Mouse (Mus musculus): ENCODE measurements around the gene Ifnz. TPM values are rescaled to one million over a fixed set of nuclear protein-coding genes. Genes with fewer than 3 reads are reported as not detected.
"Not testable (repeated sequence)": the region's sequence is repeated elsewhere in the genome, so short reads cannot be mapped to it uniquely, and the experiment has no call there.

Ifnz gene
- polyA plus RNA-seq (2015; fragmentation: Nextera tagmentation; extraction: Ambion mirVana) = 0.58 TPM in 1 of 2 replicates, not detected in the other

- WGBS = 16% methylated on average over 3 of the region's 7 CpGs
- H3K27me3 ChIP-seq (ENCODE audit: insufficient read depth, low read length); H3K36me3 ChIP-seq (ENCODE audit: insufficient read depth, low read length); H3K9ac ChIP-seq (replicated peaks; ENCODE audit: low read length); H3K4me1 ChIP-seq (ENCODE audit: insufficient read depth, low read length); ATAC-seq (ENCODE audit: low FRiP score, low TSS enrichment); H3K9me3 ChIP-seq (ENCODE audit: low read length): not testable (repeated sequence)
- Histone ChIP-seq H3K27ac (ENCODE audit: low read length) (0 out of 2 replicates have a peak within 1 kb of the TSS, but pooled peaks have one; percentile 56), H3K4me2 (replicated peaks; ENCODE audit: low read depth, low read length) (peak within 1 kb of the TSS; percentile 42), H3K4me3 (ENCODE audit: low read length) (peak within 1 kb of the TSS; percentile 22; the same call in 1 of the 2 replicates)
Measured at GRCm38 (mm10) chr4:88781831-88782230, at the start of gene Ifnz. Ifnz (plus strand) TSS chr4:88782131.

DNA sequence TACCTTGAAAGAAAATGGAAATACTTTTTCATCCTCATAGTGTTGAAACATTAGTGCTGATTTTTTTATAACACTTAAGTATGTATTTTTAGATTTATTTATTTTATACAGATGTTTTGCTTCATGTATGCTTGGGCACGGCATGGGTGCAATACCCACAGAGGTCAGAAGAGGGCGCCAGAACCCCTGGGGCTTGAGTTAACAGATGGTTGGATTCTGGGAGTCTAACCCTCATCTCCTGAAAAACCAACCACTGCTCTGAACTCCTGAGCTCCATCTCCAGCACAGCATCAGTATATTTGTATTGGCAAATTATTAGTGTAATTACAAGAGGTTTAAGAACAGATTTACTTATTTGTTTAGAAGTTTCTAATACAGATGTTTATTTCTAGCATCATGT, 43.5 kb upstream of the Ifnz start:
- Histone ChIP-seq H3K4me2 (replicated peaks; ENCODE audit: low read depth, low read length) (no peak overlapping the region), H3K27me3 (ENCODE audit: insufficient read depth, low read length) (no peaks in the 10 kb centered on the region), H3K4me1 (ENCODE audit: insufficient read depth, low read length) (no peaks in the 10 kb centered on the region), H3K9me3 (ENCODE audit: low read length) (no peaks in the 10 kb centered on the region), H3K9ac (replicated peaks; ENCODE audit: low read length) (no peak overlapping the region), H3K36me3 (ENCODE audit: insufficient read depth, low read length) (no peaks in the 10 kb centered on the region), H3K27ac (ENCODE audit: low read length) (no peak overlapping the region), H3K4me3 (ENCODE audit: low read length) (no peak overlapping the region)
- WGBS = 5% methylated on average over 2 of the region's 2 CpGs
- no peak for ATAC-seq (ENCODE audit: low FRiP score, low TSS enrichment)

- WGBS = 87% methylated on average over 6 of the region's 6 CpGs
- no peak overlapping the region for H3K4me2 ChIP-seq (replicated peaks; ENCODE audit: low read depth, low read length)
- no peaks in the 10 kb centered on the region for H3K4me1 ChIP-seq (ENCODE audit: insufficient read depth, low read length)
- no peaks in the 10 kb centered on the region for H3K27me3 ChIP-seq (ENCODE audit: insufficient read depth, low read length)
- H3K27ac ChIP-seq (ENCODE audit: low read length) = no peak overlapping the region
- no peaks in the 10 kb centered on the region for H3K36me3 ChIP-seq (ENCODE audit: insufficient read depth, low read length)
- ATAC-seq (ENCODE audit: low FRiP score, low TSS enrichment) = no peak
- H3K4me3 ChIP-seq (ENCODE audit: low read length) = no peak overlapping the region
- H3K9me3 ChIP-seq (ENCODE audit: low read length) = no peaks in the 10 kb centered on the region
- H3K9ac ChIP-seq (replicated peaks; ENCODE audit: low read length) = no peak overlapping the region
Measured at GRCm38 (mm10) chr4:88739036-88739435, 42.9 kb upstream of the Ifnz start.

DNA sequence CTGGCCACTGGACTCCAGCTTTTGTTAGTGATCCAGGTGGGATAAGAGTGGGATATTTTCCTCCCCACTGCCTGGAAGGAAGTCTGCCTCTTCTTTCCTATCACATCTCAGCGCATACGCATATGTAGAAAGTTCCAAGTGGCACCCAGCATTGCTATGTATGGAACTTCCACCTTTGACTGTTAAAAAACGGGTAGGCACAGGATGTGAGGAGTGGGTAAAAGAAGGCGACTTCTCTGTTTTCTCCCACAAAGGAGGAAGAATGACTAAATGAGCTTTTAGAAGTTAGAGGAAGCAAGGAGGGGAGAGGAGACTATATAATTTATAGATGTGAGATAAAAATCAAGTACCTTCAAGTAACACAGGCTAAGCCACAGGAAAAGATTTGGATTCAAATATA, 40.5 kb upstream of the Ifnz start:
- Histone ChIP-seq H3K9ac (replicated peaks; ENCODE audit: low read length) (no peak overlapping the region), H3K27ac (ENCODE audit: low read length) (no peak overlapping the region), H3K27me3 (ENCODE audit: insufficient read depth, low read length) (no peaks in the 10 kb centered on the region), H3K4me1 (ENCODE audit: insufficient read depth, low read length) (no peaks in the 10 kb centered on the region), H3K36me3 (ENCODE audit: insufficient read depth, low read length) (no peaks in the 10 kb centered on the region), H3K9me3 (ENCODE audit: low read length) (no peaks in the 10 kb centered on the region), H3K4me2 (replicated peaks; ENCODE audit: low read depth, low read length) (no peak overlapping the region), H3K4me3 (ENCODE audit: low read length) (no peak overlapping the region)
- no peak for ATAC-seq (ENCODE audit: low FRiP score, low TSS enrichment)
- WGBS = 80% methylated on average over 4 of the region's 4 CpGs

- ATAC-seq (ENCODE audit: low FRiP score, low TSS enrichment) = no peak
- Histone ChIP-seq H3K4me1 (ENCODE audit: insufficient read depth, low read length) (no peaks in the 10 kb centered on the region), H3K36me3 (ENCODE audit: insufficient read depth, low read length) (no peaks in the 10 kb centered on the region), H3K9me3 (ENCODE audit: low read length) (no peaks in the 10 kb centered on the region), H3K4me2 (replicated peaks; ENCODE audit: low read depth, low read length) (no peak overlapping the region), H3K9ac (replicated peaks; ENCODE audit: low read length) (no peak overlapping the region), H3K27ac (ENCODE audit: low read length) (no peak overlapping the region), H3K27me3 (ENCODE audit: insufficient read depth, low read length) (no peaks in the 10 kb centered on the region), H3K4me3 (ENCODE audit: low read length) (no peak overlapping the region)
- WGBS = 76% methylated on average over 7 of the region's 7 CpGs
Measured at GRCm38 (mm10) chr4:88742771-88743371, 39.1 kb upstream of the Ifnz start.

DNA sequence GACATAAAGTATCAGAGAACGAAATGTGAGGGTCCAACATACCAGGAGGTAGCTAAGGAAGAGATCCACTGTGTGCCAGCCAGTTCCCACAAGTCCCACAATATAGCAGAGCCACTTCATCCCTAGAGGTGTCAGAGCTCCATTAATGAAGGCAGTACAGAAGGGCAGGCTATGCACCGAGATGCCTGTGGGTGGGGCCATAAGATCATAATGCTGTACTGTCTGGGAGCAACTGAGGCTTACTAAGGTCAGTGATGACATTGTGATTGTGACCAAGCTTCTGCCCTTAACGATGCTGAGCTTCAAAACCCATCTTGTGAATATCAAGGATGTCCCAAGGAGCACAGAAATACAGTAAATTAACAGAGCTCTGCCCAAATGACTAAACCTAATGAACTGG, 37.7 kb upstream of the Ifnz start:
- no peaks in the 10 kb centered on the region for H3K36me3 ChIP-seq (ENCODE audit: insufficient read depth, low read length)
- no peak for ATAC-seq (ENCODE audit: low FRiP score, low TSS enrichment)
- no peak overlapping the region for H3K4me2 ChIP-seq (replicated peaks; ENCODE audit: low read depth, low read length)
- H3K9me3 ChIP-seq (ENCODE audit: low read length) = no peaks in the 10 kb centered on the region
- H3K9ac ChIP-seq (replicated peaks; ENCODE audit: low read length) = no peak overlapping the region
- no peaks in the 10 kb centered on the region for H3K27me3 ChIP-seq (ENCODE audit: insufficient read depth, low read length)
- WGBS = 58% methylated on average over 3 of the region's 3 CpGs
- no peak overlapping the region for H3K4me3 ChIP-seq (ENCODE audit: low read length)
- no peak overlapping the region for H3K27ac ChIP-seq (ENCODE audit: low read length)
- no peaks in the 10 kb centered on the region for H3K4me1 ChIP-seq (ENCODE audit: insufficient read depth, low read length)

- H3K36me3 ChIP-seq (ENCODE audit: insufficient read depth, low read length) = no peaks in the 10 kb centered on the region
- 50% methylated on average over 6 of the region's 6 CpGs for WGBS
- no peak overlapping the region for H3K4me3 ChIP-seq (ENCODE audit: low read length)
- no peak overlapping the region for H3K27ac ChIP-seq (ENCODE audit: low read length)
- no peaks in the 10 kb centered on the region for H3K4me1 ChIP-seq (ENCODE audit: insufficient read depth, low read length)
- no peak for ATAC-seq (ENCODE audit: low FRiP score, low TSS enrichment)
- no peak overlapping the region for H3K9ac ChIP-seq (replicated peaks; ENCODE audit: low read length)
- no peak overlapping the region for H3K4me2 ChIP-seq (replicated peaks; ENCODE audit: low read depth, low read length)
- no peaks in the 10 kb centered on the region for H3K27me3 ChIP-seq (ENCODE audit: insufficient read depth, low read length)
- H3K9me3 ChIP-seq (ENCODE audit: low read length) = no peaks in the 10 kb centered on the region
Measured at GRCm38 (mm10) chr4:88749926-88750325, 32.0 kb upstream of the Ifnz start.

- not testable (repeated sequence) for ATAC-seq (ENCODE audit: low FRiP score, low TSS enrichment); H3K9ac ChIP-seq (replicated peaks; ENCODE audit: low read length); H3K27ac ChIP-seq (ENCODE audit: low read length); H3K4me2 ChIP-seq (replicated peaks; ENCODE audit: low read depth, low read length); H3K36me3 ChIP-seq (ENCODE audit: insufficient read depth, low read length); H3K4me3 ChIP-seq (ENCODE audit: low read length); H3K4me1 ChIP-seq (ENCODE audit: insufficient read depth, low read length); H3K27me3 ChIP-seq (ENCODE audit: insufficient read depth, low read length); H3K9me3 ChIP-seq (ENCODE audit: low read length)
- WGBS = 78% methylated on average over 15 of the region's 15 CpGs
Measured at GRCm38 (mm10) chr4:88754818-88755340, 27.1 kb upstream of the Ifnz start, which contains the start of gene Gm13271. Gm13271 (plus strand) TSS chr4:88754868.

DNA sequence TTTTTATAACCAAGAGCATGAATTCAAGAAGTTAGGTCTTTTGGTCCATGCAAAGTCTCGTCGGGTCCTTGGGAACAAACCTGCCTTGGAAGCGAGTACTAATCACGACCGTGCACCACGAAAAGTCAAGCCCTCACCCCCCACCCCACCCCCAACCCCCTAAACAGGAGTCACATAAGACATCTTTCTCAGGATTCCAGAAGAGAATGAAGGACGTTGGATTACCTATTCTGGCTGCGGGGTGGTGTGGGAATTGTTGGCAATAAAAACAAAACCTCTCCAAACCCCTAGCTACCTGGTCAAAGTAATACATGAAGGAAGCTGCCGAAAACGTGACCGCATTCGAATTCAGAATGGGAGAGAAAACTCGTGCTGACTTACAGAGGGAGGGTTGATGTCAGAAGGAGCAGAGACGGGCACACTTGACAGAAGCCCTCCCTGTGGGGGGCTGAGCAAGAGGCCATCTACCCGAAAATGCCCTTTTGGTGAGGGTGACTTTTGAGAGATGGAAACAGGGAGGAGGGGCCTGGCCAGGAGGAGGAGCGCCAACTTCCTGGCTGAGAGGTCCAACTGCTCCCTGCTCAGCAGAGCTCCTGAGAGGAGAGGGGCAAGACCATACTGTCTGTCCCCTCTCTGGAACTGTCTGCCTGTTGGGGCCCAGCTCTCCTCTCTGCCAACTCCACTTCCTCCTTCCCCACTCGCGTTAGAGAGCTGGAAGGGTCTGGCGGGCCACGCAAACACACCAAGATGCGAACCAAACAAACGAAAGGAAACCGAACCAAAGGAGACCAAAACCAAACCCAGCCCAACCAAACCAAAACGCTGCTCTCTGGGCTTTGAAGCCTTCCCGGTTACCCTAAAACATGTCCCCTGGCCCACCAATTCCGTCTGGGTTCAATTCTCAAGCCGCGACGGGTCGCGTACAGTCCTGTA, 25.1 kb upstream of the Ifnz start:
- H3K9ac ChIP-seq (replicated peaks; ENCODE audit: low read length) = peak overlapping the region; percentile 76
- not testable (repeated sequence) for H3K27me3 ChIP-seq (ENCODE audit: insufficient read depth, low read length); H3K9me3 ChIP-seq (ENCODE audit: low read length); H3K36me3 ChIP-seq (ENCODE audit: insufficient read depth, low read length); H3K4me1 ChIP-seq (ENCODE audit: insufficient read depth, low read length); ATAC-seq (ENCODE audit: low FRiP score, low TSS enrichment)
- 9% methylated on average over 27 of the region's 31 CpGs for WGBS
- H3K4me2 ChIP-seq (replicated peaks; ENCODE audit: low read depth, low read length) = peak overlapping the region; percentile 77
- peak overlapping the region; percentile 97 for H3K27ac ChIP-seq (ENCODE audit: low read length)
- peak overlapping the region; percentile 57 for H3K4me3 ChIP-seq (ENCODE audit: low read length)

GRCm38 (mm10) chr4:88757628-88758031, 24.3 kb upstream of the Ifnz start:
- under 1% methylated on average over 11 of the region's 21 CpGs for WGBS
- not testable (repeated sequence) for H3K36me3 ChIP-seq (ENCODE audit: insufficient read depth, low read length); H3K9me3 ChIP-seq (ENCODE audit: low read length); H3K4me1 ChIP-seq (ENCODE audit: insufficient read depth, low read length); H3K27me3 ChIP-seq (ENCODE audit: insufficient read depth, low read length)
- Histone ChIP-seq H3K4me3 (ENCODE audit: low read length) (peak overlapping the region; percentile 57), H3K4me2 (replicated peaks; ENCODE audit: low read depth, low read length) (peak overlapping the region; percentile 77), H3K9ac (replicated peaks; ENCODE audit: low read length) (peak overlapping the region; percentile 76), H3K27ac (ENCODE audit: low read length) (peak overlapping the region; percentile 97)
- ATAC-seq (ENCODE audit: low FRiP score, low TSS enrichment) = peak; percentile 100

Data from kidney, embryonic 16.5 days (tissue).